Mouse (Mus musculus): ENCODE results near the gene Tmem63a.
"Not testable (repeated sequence)": the region's sequence is repeated elsewhere in the genome, so short reads cannot be mapped to it uniquely, and the experiment has no call there.

Tmem63a gene

DNA sequence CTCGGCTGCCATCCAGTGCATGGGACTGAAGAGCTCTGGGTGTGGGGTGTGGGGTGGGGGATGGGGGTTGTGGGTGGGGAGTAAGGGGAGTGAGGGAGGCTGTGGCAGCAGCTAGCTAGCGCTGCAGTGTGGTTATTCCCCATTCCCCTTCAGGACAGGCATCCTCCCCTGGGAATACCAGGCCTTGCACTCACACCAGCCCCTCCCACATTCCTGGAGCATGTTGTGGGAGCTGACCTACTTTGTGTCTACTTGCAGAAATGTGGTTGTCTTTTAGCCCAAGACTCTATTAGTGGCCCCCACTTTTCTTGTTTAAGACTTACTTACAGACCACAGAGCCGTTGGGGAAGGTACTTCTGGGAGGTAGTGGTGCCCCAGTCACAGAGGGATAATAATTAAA, 24.4 kb downstream of the Tmem63a start:
- no peak for DNase-seq

DNA sequence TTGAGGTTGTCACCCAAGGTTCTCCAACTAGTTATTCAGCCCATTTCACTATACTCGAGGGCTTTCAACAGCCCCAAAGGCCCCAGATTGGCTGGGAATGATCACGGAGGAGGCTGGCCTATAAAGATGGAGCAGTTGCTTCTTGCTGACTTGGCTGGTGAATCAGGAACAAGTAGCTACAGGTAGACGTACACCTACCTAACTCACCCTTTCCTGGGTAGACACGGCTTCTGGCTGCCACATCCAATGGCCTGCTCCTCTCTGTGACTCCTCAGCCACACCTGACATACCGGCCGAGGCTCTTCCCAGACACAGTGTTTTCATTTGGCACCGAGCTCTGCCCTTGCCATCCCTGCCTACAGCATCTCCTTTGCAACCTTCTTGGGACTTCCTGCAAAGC, 25.1 kb downstream of the Tmem63a start:
- no peak for DNase-seq

DNA sequence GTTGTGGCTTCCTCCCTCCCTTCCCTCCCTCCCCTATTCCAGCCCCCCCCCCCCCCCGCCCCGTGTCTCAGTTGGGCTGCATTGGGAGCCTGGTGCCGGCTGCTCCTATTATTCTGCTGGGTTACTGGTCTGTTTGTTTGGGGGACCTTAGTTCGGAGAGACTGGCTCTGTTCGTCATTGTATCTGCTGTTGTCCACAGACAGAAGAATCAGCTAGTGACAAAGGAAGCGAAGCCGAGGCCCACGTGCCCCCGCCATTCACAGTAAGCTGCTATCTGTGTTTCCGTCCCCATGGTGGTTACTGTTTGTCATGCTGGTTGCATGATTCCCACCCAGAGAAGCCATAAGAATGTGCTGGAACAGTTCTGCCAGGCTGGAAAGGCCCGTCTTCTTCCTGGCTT, 30.8 kb downstream of the Tmem63a start:
- DNase-seq: no peak

DNA sequence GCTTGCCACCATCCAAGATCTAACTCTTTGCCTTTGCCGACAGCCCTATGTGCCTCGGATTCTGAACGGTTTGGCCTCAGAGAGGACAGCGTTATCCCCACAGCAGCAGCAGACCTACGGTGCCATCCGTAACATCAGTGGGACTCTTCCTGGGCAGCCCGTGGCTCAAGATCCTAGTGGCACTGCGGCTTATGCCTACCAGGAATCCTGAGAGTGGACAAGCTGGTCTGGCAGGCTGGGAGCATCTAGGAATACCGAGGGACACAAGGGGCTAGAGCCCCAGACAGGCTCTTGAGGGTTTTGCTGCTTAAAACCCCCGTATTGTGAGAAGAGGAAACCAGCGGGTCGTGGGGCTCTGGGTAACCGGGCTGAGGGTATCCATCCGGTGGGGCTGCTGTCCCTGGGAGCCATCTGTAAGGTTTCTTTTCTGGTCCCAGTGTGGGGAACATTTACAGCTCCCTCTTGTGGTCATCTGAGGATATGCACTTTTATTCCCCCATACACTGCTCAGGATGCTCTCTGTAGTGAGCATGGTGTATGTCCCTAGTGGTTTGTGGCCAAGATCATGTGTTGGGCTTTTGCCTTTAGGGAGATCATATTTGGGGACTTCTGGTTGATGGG, 32.1 kb downstream of the Tmem63a start:
- peak; percentile 29 to 37 for DNase-seq

DNA sequence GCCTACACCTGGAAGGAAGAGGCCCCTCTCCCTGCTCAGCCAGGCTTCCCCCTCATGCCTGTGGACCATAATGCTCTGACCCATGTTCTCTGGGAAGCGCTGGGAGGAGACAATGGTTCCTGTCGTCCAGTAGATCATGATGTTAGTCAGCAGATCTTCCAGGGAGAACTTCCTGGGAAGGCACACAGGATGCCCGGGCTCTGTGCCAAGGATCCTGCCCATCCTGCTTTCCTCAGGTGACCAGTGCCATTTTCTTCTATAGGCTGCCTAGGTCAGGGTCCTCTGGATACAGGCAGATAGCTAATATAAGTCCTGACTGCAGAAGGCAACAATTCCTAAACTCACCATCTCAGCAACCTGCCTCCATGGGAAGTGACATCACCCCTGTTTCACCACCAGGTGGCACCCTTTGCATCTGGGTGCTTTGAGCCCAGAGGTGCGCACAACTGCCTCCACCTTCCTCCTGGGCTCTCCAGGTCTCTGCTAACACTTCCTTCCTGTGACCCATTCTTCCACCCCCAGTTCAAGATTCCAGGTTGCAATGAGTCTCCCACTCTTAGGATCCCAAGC, 34.1 kb downstream of the Tmem63a start:
- DNase-seq: peak in 1 of 2 experiments; percentile 32

DNA sequence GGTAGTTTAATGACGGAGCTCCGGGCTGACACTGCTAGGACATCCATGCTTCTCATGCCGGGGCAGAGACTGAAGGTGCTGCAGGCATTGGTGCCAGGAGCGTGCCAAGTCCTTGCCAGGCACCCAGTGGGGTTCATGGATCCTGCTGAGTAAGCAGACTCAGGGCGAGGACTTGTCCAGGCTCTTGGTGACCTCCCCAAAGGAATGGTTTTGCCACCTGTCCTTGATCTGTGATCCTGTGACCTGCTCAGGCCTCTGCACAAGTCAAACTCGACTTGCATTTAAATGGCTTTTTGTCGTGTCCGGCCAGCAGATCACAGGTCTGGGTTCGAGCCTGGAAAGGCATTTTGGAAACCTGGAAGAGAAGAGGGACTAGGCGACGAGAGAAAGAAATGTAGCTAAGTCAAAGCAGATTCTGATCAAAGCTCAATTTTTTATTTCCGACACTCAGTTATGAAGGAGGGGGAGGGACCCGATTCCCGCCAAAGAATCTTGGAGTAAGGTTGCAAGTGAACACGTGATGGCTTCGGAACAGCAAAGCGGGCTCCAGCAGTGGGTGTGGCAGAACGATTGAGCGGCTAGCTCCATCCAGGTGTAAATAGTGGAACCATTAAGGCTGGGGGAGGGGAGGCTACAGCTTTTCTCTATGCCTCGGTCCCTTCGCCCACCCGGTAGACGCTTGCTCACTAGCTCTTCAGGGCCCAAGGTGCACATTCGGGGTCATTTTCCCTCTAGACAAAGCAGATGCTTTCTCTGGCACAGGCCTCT, 37.5 kb downstream of the Tmem63a start:
- DNase-seq: no peak

DNA sequence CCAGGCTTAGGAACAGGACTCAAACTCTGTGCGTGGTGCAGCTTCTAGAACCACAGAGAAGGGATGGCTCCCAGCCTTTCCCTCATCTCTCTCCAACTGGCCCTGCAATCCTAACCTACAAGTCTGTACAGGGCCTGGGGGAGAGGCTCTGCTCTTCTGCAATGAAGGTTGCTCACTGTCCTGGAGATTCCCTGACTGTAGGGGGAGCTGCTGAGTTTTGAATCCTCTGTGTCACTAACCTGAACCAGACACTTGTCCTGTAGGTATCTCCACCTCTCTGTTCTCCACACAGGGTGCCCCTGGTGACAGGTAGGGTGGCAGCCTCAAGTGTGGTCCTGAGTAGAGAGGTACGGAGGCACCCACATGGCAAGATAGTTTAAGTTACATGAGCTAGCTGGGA, 38.3 kb downstream of the Tmem63a start:
- no peak for DNase-seq

DNA sequence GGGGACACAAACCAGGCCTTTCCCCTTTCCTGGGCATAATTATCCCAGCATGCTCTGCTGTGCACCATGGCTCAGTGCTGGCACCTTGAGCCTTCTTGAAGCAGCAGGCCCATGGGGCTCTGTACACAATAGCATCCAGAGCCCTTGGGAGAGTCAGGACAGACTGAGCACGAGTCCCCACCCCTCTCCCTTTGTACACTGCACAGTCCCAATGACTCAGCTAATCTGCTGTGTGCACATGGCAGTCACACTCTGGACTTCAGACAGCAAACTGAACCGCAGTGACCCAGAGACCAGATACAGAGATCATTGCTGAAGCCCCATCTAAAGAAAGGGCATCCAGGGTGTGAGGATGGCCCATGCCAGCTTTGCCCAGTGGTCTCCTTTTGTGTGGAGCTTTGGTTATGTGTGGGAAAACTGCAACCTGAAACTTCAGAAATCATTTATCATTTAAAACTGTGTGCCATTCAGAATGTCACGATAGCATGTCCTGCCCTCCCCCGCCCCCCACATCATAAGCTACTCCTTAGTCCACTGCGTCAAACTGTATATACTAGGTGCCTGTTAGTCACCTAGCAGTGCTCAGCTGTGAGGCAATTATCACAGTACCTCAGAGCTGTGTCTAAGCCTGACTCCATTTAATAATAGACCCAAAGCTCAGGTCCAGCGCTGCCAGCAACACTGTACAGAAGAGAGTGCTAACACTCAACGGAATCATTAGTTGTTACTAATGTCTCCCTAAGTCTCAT, 39.3 kb downstream of the Tmem63a start:
- not testable (repeated sequence) for DNase-seq

DNA sequence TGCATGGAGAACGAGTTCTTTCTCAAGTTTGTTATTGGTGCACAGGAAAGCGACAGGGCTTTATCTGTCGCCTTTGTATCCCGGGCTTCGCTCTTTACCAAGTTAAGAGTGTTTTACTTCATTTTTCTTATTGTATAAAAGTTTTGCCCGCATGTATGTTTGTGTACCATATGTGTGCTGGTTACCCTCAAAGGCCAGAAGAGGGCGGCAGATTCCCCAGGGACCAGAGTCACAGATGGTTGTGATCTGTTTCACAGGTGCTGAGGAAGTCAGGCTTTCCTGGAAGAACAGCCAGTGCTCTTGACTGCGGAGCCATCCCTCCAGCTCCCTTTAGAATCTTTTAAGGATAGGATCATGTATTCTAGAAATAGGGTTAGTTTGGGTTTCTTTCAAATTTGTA, 44.6 kb downstream of the Tmem63a start:
- DNase-seq: no peak

DNA sequence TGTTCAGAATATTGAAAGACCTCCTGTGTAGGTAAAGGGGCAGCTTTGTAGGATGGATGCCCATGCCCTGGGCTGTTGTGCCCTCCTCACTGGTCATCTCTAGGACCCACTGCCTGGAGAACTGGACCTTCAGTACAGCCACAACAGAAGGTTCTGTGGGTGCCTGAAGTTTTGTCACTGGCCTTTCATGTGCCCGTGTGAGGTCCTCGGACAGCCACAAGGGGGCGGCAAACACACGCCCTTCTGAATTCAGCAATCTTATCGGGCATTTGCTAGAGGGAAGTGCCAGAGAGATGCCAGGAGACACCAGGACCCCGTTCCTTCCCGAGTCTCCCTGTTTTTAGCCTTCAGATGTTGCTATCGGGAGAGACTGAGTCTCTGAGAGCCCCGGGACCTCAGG, 45.6 kb downstream of the Tmem63a start:
- DNase-seq: peak in 1 of 2 experiments; percentile 70

DNA sequence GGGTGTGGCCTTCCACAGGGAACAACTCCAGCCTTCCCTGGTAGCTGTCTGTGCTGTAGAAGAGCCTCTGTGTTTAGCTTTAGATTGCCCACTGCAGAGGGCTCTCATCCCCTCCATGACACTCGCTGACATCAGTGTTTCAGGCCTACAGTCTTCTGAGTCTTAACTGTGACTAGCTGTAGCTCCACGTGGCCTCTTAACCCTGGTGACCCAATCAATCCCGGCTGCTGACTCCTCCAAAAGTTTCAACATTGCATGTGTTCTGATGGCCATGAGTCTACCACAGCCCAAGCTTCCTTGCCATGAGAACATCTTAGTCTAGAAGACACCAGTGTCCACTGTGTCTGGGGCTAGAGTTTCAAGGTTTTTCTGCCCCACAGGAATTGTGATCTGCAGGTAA, 48.5 kb downstream of the Tmem63a start:
- DNase-seq: no peak

DNA sequence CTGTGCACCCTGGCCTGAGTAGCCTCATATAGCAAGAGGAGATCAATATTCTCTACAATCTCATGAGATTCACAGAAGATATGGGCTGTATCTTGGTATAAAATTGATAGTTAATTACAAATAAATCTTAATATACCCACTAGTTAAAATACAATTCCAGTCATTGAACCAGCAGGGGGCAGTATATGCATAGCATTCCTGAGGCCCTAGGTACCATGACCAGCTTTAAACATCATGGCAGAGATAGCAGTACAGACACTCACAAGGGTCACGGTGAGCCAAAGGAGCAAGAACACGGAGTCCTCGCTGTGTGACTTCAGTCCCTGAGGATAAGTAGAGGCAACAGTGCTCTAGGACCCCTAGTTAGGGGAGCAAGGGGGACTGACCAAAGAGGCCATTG, 50.0 kb downstream of the Tmem63a start:
- DNase-seq: peak; percentile 41 to 46

DNA sequence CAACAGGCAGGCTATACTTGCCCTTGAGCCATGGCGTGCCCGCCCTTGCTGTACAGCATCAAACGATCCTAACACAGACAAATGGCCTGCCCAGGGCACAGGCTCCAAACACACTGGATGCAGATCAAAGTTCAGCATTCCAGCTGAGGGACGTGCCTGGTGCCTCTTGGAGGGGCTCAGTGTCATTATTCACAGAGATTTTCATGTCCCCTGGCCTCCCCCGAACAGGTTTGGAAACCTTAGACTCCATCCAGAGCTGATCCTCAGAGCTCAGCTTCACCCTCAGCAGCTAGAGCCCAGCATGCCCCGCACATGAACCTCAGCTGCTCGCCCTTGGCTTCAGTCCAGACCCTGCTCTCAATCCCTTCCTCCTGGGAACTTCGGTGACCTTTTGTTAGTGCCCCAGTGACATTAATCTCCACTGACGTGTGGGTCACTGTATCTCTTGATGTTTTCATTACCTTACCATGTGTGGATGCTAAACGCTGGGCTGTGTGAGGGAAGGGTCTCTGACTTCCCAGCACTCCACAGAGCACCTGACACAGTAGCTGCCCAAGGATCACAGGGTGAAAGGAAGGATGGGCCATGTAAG, 58.5 kb downstream of the Tmem63a start:
- DNase-seq: peak; percentile 42 to 54

DNA sequence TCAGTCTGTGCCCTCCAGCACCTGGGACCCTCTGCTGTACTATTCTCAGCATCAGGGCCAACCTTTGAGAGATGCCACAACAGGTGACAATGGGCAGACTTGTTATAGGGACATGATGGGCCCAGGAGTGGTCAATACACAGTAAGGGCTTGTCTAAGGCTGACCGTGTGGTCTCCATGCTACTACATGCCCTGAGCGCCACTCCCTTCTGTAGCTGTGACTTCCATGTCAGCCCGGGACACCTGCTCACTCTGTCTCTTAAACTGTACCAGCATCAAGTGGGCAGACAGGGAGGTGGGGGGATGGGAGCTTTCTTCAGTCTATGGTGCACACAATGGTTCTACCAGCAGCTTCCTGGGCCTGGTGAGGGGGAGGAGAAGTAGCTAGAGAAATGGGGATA, 59.1 kb downstream of the Tmem63a start:
- no peak for DNase-seq

DNA sequence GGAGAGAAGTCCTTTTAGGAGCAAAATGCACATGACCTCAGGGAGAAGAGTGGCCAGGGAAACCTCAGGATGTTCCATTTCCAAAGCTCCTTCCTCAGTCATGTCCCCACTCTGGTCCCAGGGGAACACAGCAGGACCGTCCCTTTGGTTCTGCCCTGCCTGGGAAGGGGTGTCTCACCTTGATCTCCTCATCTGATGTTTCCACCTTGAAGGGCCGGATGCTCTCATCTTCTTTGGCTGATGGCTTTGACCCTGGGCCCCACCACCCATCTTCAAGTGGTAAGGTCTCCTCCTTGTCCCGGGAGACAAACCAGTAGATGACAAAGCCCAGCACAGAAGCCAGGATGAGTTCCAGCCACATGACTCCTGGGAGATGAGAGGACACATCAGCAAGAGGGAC, 59.5 kb downstream of the Tmem63a start:
- DNase-seq: no peak

DNA sequence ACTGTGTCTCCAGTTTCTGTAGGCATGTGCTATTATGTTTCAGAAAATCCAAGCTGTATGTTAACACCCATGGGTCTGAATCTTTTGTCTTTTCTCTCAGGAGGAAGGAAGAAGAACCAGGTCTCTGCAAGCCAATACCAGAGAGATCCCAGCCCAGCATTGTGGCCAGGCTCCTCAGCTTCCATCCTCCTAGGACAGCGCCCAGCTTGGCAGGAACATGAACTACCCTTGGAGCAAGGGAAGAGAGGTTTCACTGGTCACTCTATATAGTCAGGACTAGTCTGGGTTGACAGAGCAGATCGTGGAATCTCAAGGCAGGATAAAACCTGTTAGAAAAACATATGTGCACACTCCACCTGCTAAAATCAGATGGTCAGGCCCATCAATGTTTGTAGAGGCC, 61.6 kb downstream of the Tmem63a start:
- no peak for DNase-seq

DNA sequence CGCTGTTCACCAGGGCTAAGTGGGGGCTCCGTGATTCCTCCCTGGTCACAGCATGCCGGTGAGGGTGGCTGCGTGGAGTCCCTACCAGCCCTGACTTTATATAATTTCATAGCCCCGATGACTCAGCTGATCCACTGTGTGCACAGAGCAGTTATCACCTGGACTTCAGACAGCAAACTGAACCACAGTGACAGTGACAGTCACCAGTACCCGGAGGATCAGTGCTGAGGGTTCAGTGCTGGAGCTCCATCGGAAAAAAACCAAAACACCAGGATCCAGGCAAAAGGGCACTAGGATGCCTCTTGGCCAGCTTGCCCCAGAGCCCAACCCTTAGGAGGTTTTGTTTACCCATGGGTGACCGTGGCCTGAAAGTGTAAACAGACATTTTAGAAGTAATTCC, 63.2 kb downstream of the Tmem63a start:
- no peak for DNase-seq

DNA sequence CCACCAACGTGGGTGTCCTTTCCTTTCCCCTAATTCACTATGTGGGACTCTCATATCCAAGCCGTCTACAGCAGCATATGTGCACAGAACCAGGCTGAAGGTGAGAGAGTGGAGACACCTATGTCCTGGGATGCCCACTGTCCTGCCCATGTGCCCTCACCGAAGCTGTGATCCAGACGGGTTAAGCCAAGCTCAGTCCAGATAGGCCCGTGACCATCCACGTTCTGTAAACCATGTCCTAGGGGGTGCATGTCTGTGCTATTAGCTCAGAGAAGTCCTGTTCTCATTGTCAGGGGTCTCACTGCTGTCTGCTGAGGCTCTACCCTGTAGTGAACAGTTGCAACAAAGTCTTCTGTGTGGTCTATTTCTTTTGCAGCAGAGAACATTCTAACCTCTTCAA, 65.7 kb downstream of the Tmem63a start:
- DNase-seq: no peak

DNA sequence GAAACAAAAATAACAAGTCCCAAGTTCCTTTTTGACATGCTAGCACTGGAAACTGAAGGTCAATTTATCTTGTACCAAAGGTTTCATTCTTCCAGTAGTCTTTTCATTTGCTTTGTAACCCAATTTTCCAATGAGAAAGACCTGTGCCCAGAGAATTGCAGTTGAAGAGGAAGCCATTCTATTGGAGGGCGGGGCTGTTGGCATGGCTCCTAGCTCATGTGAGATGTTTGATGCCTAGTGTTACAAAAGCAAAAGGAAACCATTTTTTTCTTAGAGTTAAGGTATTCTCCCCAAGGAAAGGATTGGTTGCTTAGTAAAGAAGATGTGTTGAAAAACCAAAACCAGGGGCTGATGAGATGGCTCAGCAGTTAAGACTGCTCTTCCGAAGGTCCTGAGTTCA, 66.1 kb downstream of the Tmem63a start:
- DNase-seq: peak; percentile 52 to 55

DNA sequence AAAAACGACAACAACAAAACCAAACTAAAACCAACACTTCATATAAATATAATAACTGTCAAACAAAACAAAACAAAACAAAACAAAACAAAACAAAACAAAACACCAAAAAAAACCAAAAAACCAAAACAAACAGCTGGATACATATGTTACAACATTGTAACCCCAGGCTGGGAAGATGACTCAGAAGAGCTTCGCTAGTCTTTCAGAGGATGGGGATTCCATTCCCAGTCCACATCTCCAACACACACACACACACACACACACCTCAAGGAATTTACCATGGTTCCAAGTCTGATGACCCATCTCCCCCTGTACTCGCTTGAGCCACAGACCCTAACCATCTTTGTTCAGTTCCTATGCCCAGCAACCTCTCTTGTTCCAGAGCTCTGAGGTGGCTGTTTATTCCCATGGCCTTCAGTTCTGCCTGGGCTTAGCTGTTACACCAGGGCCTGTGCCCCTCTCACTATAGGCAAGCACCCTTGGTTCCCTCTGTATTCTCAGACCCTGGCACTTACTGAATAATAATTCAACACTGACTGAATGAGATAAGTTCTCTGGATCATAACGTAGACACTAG, 67.0 kb downstream of the Tmem63a start:
- DNase-seq: no peak

DNA sequence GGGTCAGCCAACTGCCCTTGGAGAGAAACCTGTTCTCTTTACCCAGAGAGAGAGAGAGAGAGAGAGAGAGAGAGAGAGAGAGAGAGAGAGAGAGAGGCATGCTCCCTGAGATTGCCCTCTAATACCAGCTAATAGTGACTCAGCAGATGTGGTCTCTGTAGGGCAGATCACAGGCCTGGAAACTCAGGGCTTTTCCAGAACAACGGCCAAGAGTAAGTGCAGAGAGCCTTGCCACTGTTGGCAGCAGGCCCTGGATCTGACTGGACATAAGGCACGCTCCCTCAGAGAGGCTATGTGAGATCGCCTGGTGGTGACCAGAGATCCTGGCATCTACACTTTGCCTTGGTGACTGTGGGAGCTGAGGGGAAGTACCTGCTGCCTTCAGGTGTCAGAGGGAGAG, 67.6 kb downstream of the Tmem63a start:
- peak; percentile 78 to 83 for DNase-seq

DNA sequence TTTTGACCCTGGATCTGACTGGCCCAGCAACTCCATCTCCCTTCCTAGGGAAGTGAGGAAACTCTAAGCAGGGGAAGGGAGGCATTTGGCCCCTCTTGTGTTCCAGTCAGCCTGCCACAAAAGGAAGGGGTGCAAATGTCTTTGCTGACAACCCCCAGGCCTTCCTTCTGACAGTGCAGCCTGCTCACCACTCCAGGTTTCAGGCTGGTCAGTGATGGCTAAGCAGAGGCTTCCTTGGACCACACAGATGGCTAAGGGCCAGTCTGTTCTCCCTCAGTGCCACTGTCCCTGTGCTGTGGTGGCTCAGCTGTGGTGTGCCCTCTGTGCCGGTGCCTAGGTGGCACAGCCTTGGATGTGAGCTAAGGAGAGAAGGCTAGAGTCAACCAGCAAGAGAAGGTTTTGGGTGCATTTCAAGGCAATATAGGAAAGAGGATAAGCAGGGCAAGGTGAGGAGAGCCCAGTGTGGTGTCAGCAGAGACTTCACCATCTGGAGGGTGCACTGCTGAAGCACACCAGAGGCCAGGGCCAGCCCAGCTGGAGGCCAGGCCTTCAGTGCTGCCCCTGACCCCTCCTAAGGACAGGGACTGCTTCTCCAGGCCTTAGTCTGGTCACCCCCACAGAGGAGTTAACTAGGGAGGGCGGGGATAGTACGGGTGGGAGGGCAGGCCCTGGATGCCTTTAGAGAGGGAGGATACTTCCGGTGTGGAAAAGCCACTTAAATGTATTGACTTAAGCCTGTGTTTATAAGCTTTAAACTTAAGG, 68.2 kb downstream of the Tmem63a start:
- DNase-seq: no peak

All from kidney, adult 8-10 months (tissue).